Mouse (Mus musculus) forebrain, embryonic 16.5 days (tissue): ENCODE measurements at regions not wholly inside any gene's neighbourhood (a gene's known extent, or its start where the extent isn't known, plus 50 kb on each side); places are given as distances from the start of the nearest gene placed in this dataset.

Experiments used
- ATAC-seq: fragments of 200-750 bp; cut with Nextera tagmentation; 2 replicates; pipeline ENCODE4 v1.8.0; 2017; ENCODE audit warnings: mild to moderate bottlenecking, moderate library complexity
- H3K27ac ChIP-seq: fragments of 300-500 bp; sonication (generic); 2 replicates; pipeline ENCODE4 v1.5.1; 2014; ENCODE audit warnings: low read length, control low read depth
- H3K27me3 ChIP-seq: fragments of 300-500 bp; sonication (generic); replicated peaks from 2 replicates; pipeline ENCODE4 v1.6.1; 2014; ENCODE audit warnings: low read length; ENCODE audit not compliant: control insufficient read depth, insufficient read depth
- H3K36me3 ChIP-seq: fragments of 300-500 bp; sonication (generic); 2 replicates; pipeline ENCODE4 v1.6.1; 2014; ENCODE audit not compliant: control insufficient read depth, insufficient read depth
- H3K4me1 ChIP-seq: fragments of 300-500 bp; sonication (generic); replicated peaks from 2 replicates; pipeline ENCODE4 v1.6.1; 2014; ENCODE audit warnings: low read length; ENCODE audit not compliant: control insufficient read depth, insufficient read depth
- H3K4me2 ChIP-seq: fragments of 300-500 bp; sonication (generic); 2 replicates; pipeline ENCODE4 v1.6.1; 2014; ENCODE audit warnings: mild to moderate bottlenecking, low read length, control low read depth
- H3K4me3 ChIP-seq: fragments of 300-500 bp; sonication (generic); replicated peaks from 2 replicates; pipeline ENCODE4 v1.5.1; 2014; ENCODE audit warnings: mild to moderate bottlenecking, low read length, control low read depth
- H3K9ac ChIP-seq: fragments of 300-500 bp; sonication (generic); replicated peaks from 2 replicates; pipeline ENCODE4 v1.6.1; 2014; ENCODE audit warnings: low read depth, low read length, control low read depth
- H3K9me3 ChIP-seq: fragments of 300-500 bp; sonication (generic); 2 replicates; pipeline ENCODE4 v1.6.1; 2016; ENCODE audit warnings: low read length; ENCODE audit not compliant: control insufficient read depth
- WGBS: fragments of 180-500 bp; shearing (Covaris S2); extraction: QIAGEN DNeasy Blood & Tissue Kit; methylation state at CpG from one replicate; pipeline ENCODE4 v1.1.7; 2014; 5-methylcytosine and 5-hydroxymethylcytosine counted together

GRCm38 (mm10) chr4:83166867-83167814, 115.0 kb upstream of the Frem1 start:
- Histone ChIP-seq H3K27ac (peak overlapping the region; percentile 61; the same call in 1 of the 2 replicates), H3K4me2 (no peak overlapping the region), H3K4me3 (no peak overlapping the region), H3K27me3 (no peaks in the 10 kb centered on the region), H3K9ac (no peak overlapping the region), H3K36me3 (no peaks in the 10 kb centered on the region), H3K9me3 (no peaks in the 10 kb centered on the region), H3K4me1 (peaks cover 15% of the 10 kb centered on the region)
- ATAC-seq, result peak; percentile 40; the same call in 1 of the 2 replicates
- WGBS, result 35% methylated on average over 12 of the region's 12 CpGs

GRCm38 (mm10) chr4:83146740-83147139, 94.6 kb upstream of the Frem1 start:
- WGBS, result 92% methylated on average over 3 of the region's 3 CpGs
- no peak overlapping the region for H3K27ac ChIP-seq
- no peaks in the 10 kb centered on the region for H3K36me3 ChIP-seq
- H3K4me2 ChIP-seq, result no peak overlapping the region
- no peaks in the 10 kb centered on the region for H3K27me3 ChIP-seq
- H3K9ac ChIP-seq, result no peak overlapping the region
- no peaks in the 10 kb centered on the region for H3K9me3 ChIP-seq
- ATAC-seq, result no peak
- H3K4me3 ChIP-seq, result no peak overlapping the region
- H3K4me1 ChIP-seq, result peaks cover 5% of the 10 kb centered on the region; the same call in 1 of the 2 replicates

GRCm38 (mm10) chr4:83145738-83146217, 93.6 kb upstream of the Frem1 start:
- Histone ChIP-seq H3K4me3 (no peak overlapping the region), H3K4me2 (no peak overlapping the region), H3K9ac (no peak overlapping the region), H3K27ac (no peak overlapping the region), H3K4me1 (peaks cover 5% of the 10 kb centered on the region; the same call in 1 of the 2 replicates), H3K27me3 (no peaks in the 10 kb centered on the region), H3K36me3 (no peaks in the 10 kb centered on the region), H3K9me3 (no peaks in the 10 kb centered on the region)
- WGBS, result 9% methylated on average over 8 of the region's 8 CpGs
- no peak for ATAC-seq

- Histone ChIP-seq H3K9ac (no peak overlapping the region), H3K4me1 (peaks cover 5% of the 10 kb centered on the region; the same call in 1 of the 2 replicates), H3K4me2 (no peak overlapping the region), H3K9me3 (no peaks in the 10 kb centered on the region), H3K27ac (no peak overlapping the region), H3K4me3 (no peak overlapping the region), H3K27me3 (no peaks in the 10 kb centered on the region), H3K36me3 (no peaks in the 10 kb centered on the region)
- ATAC-seq, result no peak
- 82% methylated on average over 11 of the region's 11 CpGs for WGBS
Measured at GRCm38 (mm10) chr4:83144781-83145517, 92.8 kb upstream of the Frem1 start.

GRCm38 (mm10) chr4:83141736-83142135, 89.6 kb upstream of the Frem1 start:
- 81% methylated on average over 5 of the region's 5 CpGs for WGBS

GRCm38 (mm10) chr4:83122668-83123005, 70.5 kb upstream of the Frem1 start:
- Histone ChIP-seq H3K36me3 (no peaks in the 10 kb centered on the region), H3K9me3 (no peaks in the 10 kb centered on the region)
- WGBS, result 85% methylated on average over 8 of the region's 8 CpGs

More at GRCm38 (mm10) chr4:83141736-83142135, 89.6 kb upstream of the Frem1 start:
- H3K9me3 ChIP-seq, result no peaks in the 10 kb centered on the region
- no peak overlapping the region for H3K4me3 ChIP-seq
- no peak overlapping the region for H3K4me2 ChIP-seq
- no peaks in the 10 kb centered on the region for H3K36me3 ChIP-seq
- H3K27me3 ChIP-seq, result no peaks in the 10 kb centered on the region
- H3K27ac ChIP-seq, result no peak overlapping the region
- H3K4me1 ChIP-seq, result peaks cover 5% of the 10 kb centered on the region; the same call in 1 of the 2 replicates
- no peak overlapping the region for H3K9ac ChIP-seq
- ATAC-seq, result no peak

GRCm38 (mm10) chr4:83122003-83122667, 70.0 kb upstream of the Frem1 start:
- Histone ChIP-seq H3K9ac (no peak overlapping the region), H3K36me3 (no peaks in the 10 kb centered on the region), H3K4me1 (no peaks in the 10 kb centered on the region), H3K27ac (no peak overlapping the region), H3K4me2 (no peak overlapping the region), H3K27me3 (no peaks in the 10 kb centered on the region), H3K4me3 (no peak overlapping the region), H3K9me3 (no peaks in the 10 kb centered on the region)
- ATAC-seq, result no peak
- 90% methylated on average over 6 of the region's 6 CpGs for WGBS

More at GRCm38 (mm10) chr4:83122668-83123005, 70.5 kb upstream of the Frem1 start:
- Histone ChIP-seq H3K4me2 (no peak overlapping the region), H3K27me3 (no peaks in the 10 kb centered on the region), H3K27ac (no peak overlapping the region), H3K9ac (no peak overlapping the region), H3K4me3 (no peak overlapping the region), H3K4me1 (no peaks in the 10 kb centered on the region)
- no peak for ATAC-seq

- H3K36me3 ChIP-seq, result no peaks in the 10 kb centered on the region
- no peaks in the 10 kb centered on the region for H3K4me1 ChIP-seq
- no peak for ATAC-seq
- H3K27ac ChIP-seq, result no peak overlapping the region
- H3K9ac ChIP-seq, result no peak overlapping the region
- no peak overlapping the region for H3K4me2 ChIP-seq
- WGBS, result 53% methylated on average over 3 of the region's 3 CpGs
- H3K27me3 ChIP-seq, result no peaks in the 10 kb centered on the region
- H3K4me3 ChIP-seq, result no peak overlapping the region
- H3K9me3 ChIP-seq, result no peaks in the 10 kb centered on the region
Measured at GRCm38 (mm10) chr4:83108659-83108967, 56.5 kb upstream of the Frem1 start.
